Mouse (Mus musculus) lung, embryonic 16.5 days (tissue): ENCODE measurements around the gene Stx6. TPM values are rescaled to one million over a fixed set of nuclear protein-coding genes. Genes with fewer than 3 reads are reported as not detected.

ENCODE experiments used
- ATAC-seq: fragments of 200-750 bp; cut with Nextera tagmentation; 2 replicates; pipeline ENCODE4 v1.8.0; 2017; ENCODE audit warnings: low read depth, mild to moderate bottlenecking, moderate library complexity
- H3K27ac ChIP-seq: fragments of 300-500 bp; sonication (generic); 2 replicates; pipeline ENCODE4 v1.5.1; 2014; ENCODE audit warnings: mild to moderate bottlenecking, control low read depth, low read length
- H3K27me3 ChIP-seq: fragments of 300-500 bp; sonication (generic); 2 replicates; pipeline ENCODE4 v1.6.1; 2014; ENCODE audit warnings: low read depth, low read length, mixed read lengths; ENCODE audit not compliant: control insufficient read depth, insufficient read depth
- H3K36me3 ChIP-seq: fragments of 300-500 bp; sonication (generic); 2 replicates; pipeline ENCODE4 v1.6.1; 2014; ENCODE audit warnings: low read length; ENCODE audit not compliant: control insufficient read depth, insufficient read depth
- H3K4me1 ChIP-seq: fragments of 300-500 bp; sonication (generic); replicated peaks from 2 replicates; pipeline ENCODE4 v1.6.1; 2014; ENCODE audit warnings: low read length, mixed read lengths; ENCODE audit not compliant: control insufficient read depth, insufficient read depth
- H3K4me2 ChIP-seq: fragments of 300-500 bp; sonication (generic); 2 replicates; pipeline ENCODE4 v1.6.1; 2014; ENCODE audit warnings: low read depth, low read length, control low read depth
- H3K4me3 ChIP-seq: fragments of 300-500 bp; sonication (generic); 2 replicates; pipeline ENCODE4 v1.5.1; 2014; ENCODE audit warnings: mild to moderate bottlenecking, low read length, control low read depth
- H3K9ac ChIP-seq: fragments of 300-500 bp; sonication (generic); 2 replicates; pipeline ENCODE4 v1.6.1; 2014; ENCODE audit warnings: low read length, control low read depth
- H3K9me3 ChIP-seq: fragments of 300-500 bp; sonication (generic); 2 replicates; pipeline ENCODE4 v1.6.1; 2016; ENCODE audit warnings: low read length; ENCODE audit not compliant: control insufficient read depth
- WGBS: fragments of 180-500 bp; shearing (Covaris S2); extraction: QIAGEN DNeasy Blood & Tissue Kit; methylation state at CpG from one replicate; pipeline ENCODE4 v1.1.7; 2014; 5-methylcytosine and 5-hydroxymethylcytosine counted together
- polyA plus RNA-seq: library from polyadenylated mRNA; unstranded; fragments of >200 nt; fragmentation: Nextera tagmentation; extraction: Ambion mirVana; gene quantifications from 2 replicates; pipeline ENCODE4 v1.2.1, GENCODE M21; 2015

Stx6 gene
- polyA plus RNA-seq, 1 experiment from 2014 or later: 72.8 TPM

DNA sequence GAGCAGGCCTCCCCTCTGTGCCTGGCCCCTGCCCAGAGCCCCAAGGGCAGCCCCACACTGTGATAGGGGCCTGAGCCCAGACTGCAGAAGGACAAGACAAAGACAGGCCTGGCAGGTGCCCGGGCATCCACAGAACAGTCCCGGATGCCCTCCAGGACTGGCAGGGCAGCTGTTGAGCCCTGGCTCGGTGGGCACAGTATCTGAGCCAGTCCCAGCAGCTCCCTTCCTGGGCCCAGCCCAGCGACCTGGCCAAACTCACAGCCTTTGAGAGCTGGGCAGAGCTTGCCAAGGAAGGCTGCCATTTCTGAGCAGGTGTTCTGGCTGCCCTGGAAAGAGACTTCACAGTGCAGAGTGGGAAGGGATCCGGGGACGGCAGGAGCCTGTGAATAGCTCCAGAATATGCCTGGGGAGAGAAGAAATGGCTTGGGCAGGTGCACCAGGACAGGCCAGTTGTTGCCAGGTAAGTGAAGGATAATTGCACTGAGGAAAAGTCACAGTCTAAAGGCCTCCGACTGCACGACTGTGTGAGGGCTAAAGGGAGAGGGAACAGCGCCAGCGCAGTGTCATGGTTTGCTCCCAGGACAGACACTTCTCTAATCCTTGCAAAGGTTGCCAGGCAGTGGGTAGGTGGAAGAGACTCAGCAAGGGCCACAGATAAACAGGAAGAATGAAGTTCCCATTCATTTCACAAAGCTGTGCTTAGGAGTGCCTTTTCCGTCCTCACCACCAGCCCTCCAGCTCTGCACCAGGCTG, 51.7 kb downstream of the Stx6 start:
- 68% methylated on average over 11 of the region's 11 CpGs for WGBS
- no peak for ATAC-seq

DNA sequence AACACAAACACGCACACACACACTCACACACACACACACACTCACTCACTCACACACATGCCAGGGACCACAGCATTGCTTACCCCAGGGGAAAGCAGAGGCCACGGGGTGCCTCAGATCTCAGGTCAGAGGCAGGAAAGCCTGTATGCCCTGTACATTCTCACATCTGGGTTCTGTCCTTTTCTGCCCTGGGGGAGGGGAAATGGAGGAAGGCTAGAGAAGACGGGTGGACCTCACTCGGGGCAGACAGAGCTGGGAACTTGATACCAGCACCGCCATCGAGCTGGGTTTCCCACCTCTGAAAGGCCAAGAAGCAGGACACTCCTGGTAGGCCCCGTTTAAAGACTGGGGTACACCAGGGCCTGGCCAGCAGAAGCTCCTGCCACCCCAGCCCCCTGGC, 52.5 kb downstream of the Stx6 start:
- no peak overlapping the region for H3K9ac ChIP-seq
- H3K4me3 ChIP-seq: no peak overlapping the region
- 38% methylated on average over 7 of the region's 7 CpGs for WGBS
- no peaks in the 10 kb centered on the region for H3K36me3 ChIP-seq
- no peak overlapping the region for H3K4me2 ChIP-seq
- ATAC-seq: no peak
- H3K9me3 ChIP-seq: no peaks in the 10 kb centered on the region
- H3K27ac ChIP-seq: no peak overlapping the region
- H3K27me3 ChIP-seq: no peaks in the 10 kb centered on the region
- peaks cover 42% of the 10 kb centered on the region for H3K4me1 ChIP-seq

More for the DNA sequence above, 51.7 kb downstream of the Stx6 start:
- Histone ChIP-seq H3K27ac (no peak overlapping the region), H3K9ac (no peak overlapping the region), H3K4me3 (no peak overlapping the region), H3K9me3 (no peaks in the 10 kb centered on the region), H3K4me2 (no peak overlapping the region), H3K27me3 (no peaks in the 10 kb centered on the region), H3K4me1 (peaks cover 48% of the 10 kb centered on the region), H3K36me3 (no peaks in the 10 kb centered on the region)

DNA sequence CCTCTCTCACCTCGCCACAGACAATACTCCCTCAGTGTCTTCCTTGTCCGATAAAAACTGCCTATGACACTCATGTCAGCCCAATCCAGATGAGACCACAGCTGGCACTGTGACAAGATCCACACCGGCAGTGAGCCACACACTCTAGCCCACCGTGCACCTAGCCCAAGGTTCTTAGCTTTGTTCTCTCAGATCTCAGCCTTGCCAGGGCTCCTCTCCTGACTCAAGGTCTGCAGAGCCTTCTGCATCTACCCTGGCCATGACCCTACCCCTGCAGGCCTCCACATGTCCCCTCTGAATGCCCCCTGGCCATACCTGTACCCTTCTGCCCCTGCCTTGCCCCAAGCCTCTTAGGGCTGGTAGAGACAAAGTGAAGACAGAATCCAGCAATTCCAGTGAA, 53.6 kb downstream of the Stx6 start:
- Histone ChIP-seq H3K4me1 (peaks cover 42% of the 10 kb centered on the region), H3K36me3 (no peaks in the 10 kb centered on the region), H3K4me2 (no peak overlapping the region), H3K4me3 (no peak overlapping the region), H3K27me3 (no peaks in the 10 kb centered on the region), H3K9me3 (no peaks in the 10 kb centered on the region), H3K9ac (peak overlapping the region; percentile 43), H3K27ac (peak overlapping the region; percentile 63)
- ATAC-seq: no peak
- 26% methylated on average over 4 of the region's 4 CpGs for WGBS

DNA sequence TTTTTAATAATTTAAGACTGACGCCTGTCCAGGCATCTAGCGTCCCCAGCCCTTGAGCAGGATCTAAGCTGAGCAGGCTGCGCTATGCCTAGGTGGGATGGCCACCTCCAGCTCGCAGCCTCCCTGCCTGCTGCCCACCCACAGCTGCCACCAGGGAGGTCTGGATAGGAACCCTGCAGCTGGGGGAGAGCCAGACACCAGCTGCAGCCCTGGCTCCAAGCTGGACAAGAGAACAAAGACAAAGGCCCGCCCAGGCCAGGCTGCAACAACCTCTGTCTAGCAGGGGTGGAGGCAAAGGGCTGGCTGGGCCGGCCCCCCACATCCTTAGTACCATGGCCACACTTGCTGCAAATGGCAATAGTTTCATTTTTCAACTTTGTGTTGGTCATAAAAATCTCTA, 54.0 kb downstream of the Stx6 start:
- H3K27ac ChIP-seq: peak overlapping the region; percentile 63
- no peaks in the 10 kb centered on the region for H3K27me3 ChIP-seq
- no peak overlapping the region for H3K4me3 ChIP-seq
- peak overlapping the region; percentile 43 for H3K9ac ChIP-seq
- H3K9me3 ChIP-seq: no peaks in the 10 kb centered on the region
- peaks cover 42% of the 10 kb centered on the region for H3K4me1 ChIP-seq
- ATAC-seq: peak; percentile 80
- H3K36me3 ChIP-seq: no peaks in the 10 kb centered on the region
- no peak overlapping the region for H3K4me2 ChIP-seq
- 21% methylated on average over 6 of the region's 6 CpGs for WGBS

DNA sequence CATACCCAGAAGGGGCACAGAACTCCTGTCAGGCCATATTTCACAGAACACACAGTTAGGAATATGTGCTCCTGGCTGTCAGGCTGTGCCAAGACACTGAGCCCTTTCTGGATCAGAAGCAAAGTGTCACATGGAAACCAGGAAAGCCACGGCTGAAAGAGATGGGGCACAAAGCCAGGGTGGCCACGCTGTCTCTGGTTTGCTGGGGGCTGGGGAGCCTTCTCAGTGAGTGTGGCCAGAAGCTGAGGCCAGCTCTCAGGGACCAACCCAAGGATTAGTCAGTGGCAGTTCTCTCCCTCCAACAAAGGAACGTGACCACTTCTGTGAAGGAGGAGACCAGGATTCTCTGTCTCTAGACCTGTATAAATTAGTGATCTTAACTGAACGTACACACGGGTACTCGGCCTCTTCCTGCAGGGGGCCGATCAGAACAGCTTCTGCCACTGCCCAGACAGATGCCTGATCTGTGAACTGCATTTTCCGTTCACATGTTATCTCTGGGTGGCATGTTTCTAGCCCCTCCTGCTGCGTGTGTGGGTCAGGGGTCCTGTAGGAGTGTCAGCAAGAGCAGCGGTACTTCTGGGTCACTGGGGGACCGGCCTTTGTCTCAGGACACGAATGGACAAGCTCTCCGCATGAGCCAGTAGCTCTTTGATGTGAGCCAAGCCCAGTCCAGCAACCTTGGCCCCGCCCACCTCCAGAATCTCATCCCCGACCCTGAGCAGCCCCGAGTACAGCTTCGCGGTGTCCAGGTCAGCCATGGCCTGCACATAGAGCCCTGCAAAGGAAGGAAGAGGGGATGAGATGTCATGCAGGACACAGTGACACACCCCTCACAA, 54.6 kb downstream of the Stx6 start:
- ATAC-seq: peak; percentile 66
- H3K9ac ChIP-seq: peak overlapping the region; percentile 12

DNA sequence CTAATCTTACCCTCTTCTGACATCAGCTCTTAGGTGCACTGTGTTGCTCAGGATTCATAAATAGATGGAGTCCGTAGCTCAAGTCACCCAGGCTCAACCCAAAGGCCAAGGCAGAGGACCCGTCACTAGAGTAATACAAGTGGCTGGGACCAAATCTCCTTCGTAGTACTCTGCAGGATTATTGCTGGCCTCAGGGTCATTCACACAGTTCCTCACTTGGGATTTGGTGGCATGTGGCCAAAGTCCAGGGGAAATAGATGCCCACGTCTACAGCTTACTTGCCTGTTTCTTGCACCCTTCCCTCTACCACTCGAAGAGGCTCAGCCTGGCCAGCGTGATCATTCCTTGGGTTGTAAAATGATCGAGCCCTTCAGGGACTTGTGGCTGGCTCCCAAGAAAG, 55.4 kb downstream of the Stx6 start:
- Histone ChIP-seq H3K4me1 (peaks cover 39% of the 10 kb centered on the region), H3K27ac (no peak overlapping the region; the same call in 1 of the 2 replicates), H3K4me2 (no peak overlapping the region), H3K27me3 (no peaks in the 10 kb centered on the region), H3K4me3 (no peak overlapping the region), H3K9me3 (no peaks in the 10 kb centered on the region), H3K36me3 (no peaks in the 10 kb centered on the region), H3K9ac (no peak overlapping the region)
- ATAC-seq: no peak
- WGBS: 61% methylated on average over 7 of the region's 7 CpGs

More for the DNA sequence above, 54.6 kb downstream of the Stx6 start:
- peak overlapping the region; percentile 63 for H3K27ac ChIP-seq
- H3K27me3 ChIP-seq: no peaks in the 10 kb centered on the region
- peaks cover 42% of the 10 kb centered on the region for H3K4me1 ChIP-seq
- H3K4me3 ChIP-seq: no peak overlapping the region
- H3K9me3 ChIP-seq: no peaks in the 10 kb centered on the region
- H3K36me3 ChIP-seq: no peaks in the 10 kb centered on the region
- H3K4me2 ChIP-seq: no peak overlapping the region
- WGBS: 22% methylated on average over 18 of the region's 18 CpGs

DNA sequence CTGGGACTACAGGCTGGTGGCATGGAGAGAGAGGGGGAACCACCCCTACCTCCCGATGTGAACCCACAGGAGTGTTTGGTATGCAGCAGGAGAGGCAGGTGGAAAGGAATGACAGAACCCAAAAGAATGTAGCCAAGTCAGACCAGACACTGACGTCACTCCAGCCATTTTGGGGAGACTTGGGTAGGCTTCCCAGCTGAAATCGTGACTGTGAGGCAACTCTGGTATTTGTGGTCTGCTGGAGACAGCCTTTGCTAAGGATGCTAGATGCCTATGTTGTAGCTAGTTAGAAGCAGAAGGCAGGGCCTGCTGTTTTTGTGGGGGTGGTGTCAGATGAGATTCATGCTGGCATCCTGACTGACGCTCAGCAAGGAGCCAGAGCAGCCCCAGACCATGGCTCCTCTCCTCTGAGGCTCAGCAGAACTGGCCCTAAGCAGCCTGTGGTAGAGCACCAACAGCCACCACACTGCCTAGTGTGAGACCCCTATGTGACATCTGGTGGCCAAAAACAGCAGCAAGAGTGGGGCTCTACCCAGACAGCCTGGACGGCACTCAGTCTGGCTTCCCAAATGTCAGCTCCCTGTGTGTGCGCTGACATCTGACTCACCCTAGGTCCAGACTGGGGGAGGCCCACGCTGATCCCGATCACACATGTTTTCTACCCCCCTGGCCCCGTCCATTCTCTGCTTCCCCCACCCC, 56.7 kb downstream of the Stx6 start:
- peak; percentile 37 for ATAC-seq
- no peak overlapping the region for H3K9ac ChIP-seq
- WGBS: 48% methylated on average over 9 of the region's 9 CpGs

DNA sequence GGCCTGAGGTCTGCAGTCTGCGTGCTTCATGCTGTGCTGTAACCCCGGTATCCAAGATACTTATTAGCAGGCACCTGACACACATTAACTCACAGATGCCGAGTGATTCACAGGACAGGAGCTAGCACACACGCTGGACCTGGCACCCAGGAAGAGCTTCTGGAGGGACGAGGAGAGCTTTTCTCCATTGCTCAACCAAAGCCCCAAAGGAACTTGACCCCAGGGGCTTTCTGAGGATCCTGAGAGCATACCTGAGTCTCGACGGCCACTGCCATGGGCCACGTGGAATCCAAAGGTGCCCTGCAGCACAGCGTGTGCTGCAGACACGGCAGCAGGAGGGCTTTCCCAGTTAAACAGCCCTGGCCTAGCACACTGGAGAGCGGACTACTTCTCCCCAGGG, 57.8 kb downstream of the Stx6 start:
- Histone ChIP-seq H3K4me1 (peaks cover 36% of the 10 kb centered on the region), H3K27ac (no peak overlapping the region), H3K36me3 (no peaks in the 10 kb centered on the region), H3K9me3 (no peaks in the 10 kb centered on the region), H3K9ac (no peak overlapping the region), H3K27me3 (no peaks in the 10 kb centered on the region), H3K4me2 (no peak overlapping the region), H3K4me3 (no peak overlapping the region)
- 73% methylated on average over 11 of the region's 11 CpGs for WGBS
- no peak for ATAC-seq

More for the DNA sequence above, 56.7 kb downstream of the Stx6 start:
- no peaks in the 10 kb centered on the region for H3K9me3 ChIP-seq
- no peaks in the 10 kb centered on the region for H3K36me3 ChIP-seq
- H3K4me1 ChIP-seq: peaks cover 39% of the 10 kb centered on the region
- no peak overlapping the region for H3K4me3 ChIP-seq
- H3K27me3 ChIP-seq: no peaks in the 10 kb centered on the region
- H3K27ac ChIP-seq: no peak overlapping the region
- no peak overlapping the region for H3K4me2 ChIP-seq

DNA sequence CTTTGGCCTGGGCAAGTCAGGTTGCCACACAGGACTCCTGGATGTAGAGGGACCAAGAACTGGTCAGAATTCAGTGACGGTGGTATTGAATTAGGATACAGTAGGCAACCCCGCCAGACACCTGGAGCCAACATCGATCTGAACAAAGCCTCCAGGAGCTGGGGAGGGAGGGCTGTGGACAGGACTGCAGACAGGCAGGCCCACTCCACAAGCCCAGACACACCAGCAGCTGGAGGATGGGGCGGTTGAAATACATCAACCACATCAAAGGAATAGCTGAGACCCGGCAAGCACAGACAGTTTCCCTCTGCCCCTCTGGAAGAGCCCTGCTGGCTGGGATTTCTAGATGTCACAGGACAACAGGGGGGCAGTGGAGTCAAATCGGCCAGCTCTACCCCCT, 58.3 kb downstream of the Stx6 start:
- Histone ChIP-seq H3K9me3 (no peaks in the 10 kb centered on the region), H3K27ac (no peak overlapping the region), H3K4me1 (peaks cover 32% of the 10 kb centered on the region), H3K36me3 (no peaks in the 10 kb centered on the region), H3K9ac (no peak overlapping the region), H3K27me3 (no peaks in the 10 kb centered on the region), H3K4me3 (no peak overlapping the region), H3K4me2 (no peak overlapping the region)
- 45% methylated on average over 6 of the region's 6 CpGs for WGBS
- ATAC-seq: no peak
